Mouse (Mus musculus): ENCODE results near the gene Myom3. TPM values are rescaled to one million over a fixed set of nuclear protein-coding genes. Genes with fewer than 3 reads are reported as not detected.

The Myom3 gene
- polyA plus RNA-seq, 1 experiment from 2014 or later: 0.09 TPM

DNA sequence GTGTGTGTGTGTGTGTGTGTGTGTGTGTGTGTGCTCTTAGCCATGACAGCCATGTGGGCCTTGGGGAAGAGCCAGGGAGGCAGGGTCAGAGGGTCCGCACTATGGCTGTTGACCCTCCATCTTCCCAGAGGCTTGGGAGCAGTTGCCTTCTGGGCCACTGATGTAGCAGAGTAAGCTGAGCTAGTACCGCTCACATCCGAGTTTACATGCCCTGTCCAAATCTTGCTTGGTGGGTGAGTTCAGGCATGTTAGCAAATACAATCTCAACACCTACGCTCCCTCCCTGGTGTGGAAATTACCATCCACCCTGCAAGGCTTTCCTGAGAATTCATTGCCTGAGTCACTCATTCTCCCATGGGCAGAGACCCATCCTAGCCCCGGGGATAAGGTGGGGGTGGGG, 21.8 kb downstream of the Myom3 start:
- 93% methylated on average over 5 of the region's 5 CpGs for whole genome bisulfite sequencing
- Histone ChIP-seq H3K9me3 (replicated peaks) (no peaks in the 10 kb centered on the region), H3K4me3 (no peak overlapping the region), H3K36me3 (ENCODE audit: poor library complexity, severe bottlenecking) (no peaks in the 10 kb centered on the region), H3K27me3 (no peaks in the 10 kb centered on the region), H3K4me1 (no peaks in the 10 kb centered on the region), H3K9ac (no peak overlapping the region), H3K4me2 (no peak overlapping the region), H3K27ac (no peak overlapping the region)
- no peak for ATAC-seq

- WGBS: 88% methylated on average over 5 of the region's 5 CpGs
- no peak overlapping the region for H3K4me3 ChIP-seq
Observed at GRCm38 (mm10) chr4:135786581-135786980, 27.1 kb downstream of the Myom3 start.

DNA sequence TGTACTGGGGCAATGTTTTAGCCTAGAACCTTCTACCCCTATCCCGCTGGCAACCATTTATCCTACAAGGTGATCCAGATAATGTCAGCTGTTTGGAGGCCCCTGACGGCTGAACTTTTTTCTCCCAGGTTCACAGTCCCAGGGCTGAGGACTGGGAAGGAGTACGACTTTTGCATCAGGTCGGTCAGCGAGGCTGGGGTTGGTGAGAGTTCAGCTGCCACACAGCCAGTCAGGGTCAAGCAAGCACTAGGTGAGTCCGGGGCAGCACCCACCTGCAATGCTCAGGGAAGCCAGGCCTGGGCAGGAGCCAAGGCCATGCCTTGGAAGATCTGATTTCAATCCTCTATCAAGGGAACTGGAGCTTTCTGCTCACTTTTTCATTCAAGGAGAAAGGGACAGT, 27.8 kb downstream of the Myom3 start:
- H3K4me3 ChIP-seq: no peak overlapping the region
- WGBS: 87% methylated on average over 6 of the region's 6 CpGs
- H3K4me1 ChIP-seq: no peaks in the 10 kb centered on the region
- no peak overlapping the region for H3K9ac ChIP-seq
- H3K27ac ChIP-seq: no peak overlapping the region
- no peaks in the 10 kb centered on the region for H3K36me3 ChIP-seq (ENCODE audit: poor library complexity, severe bottlenecking)
- no peaks in the 10 kb centered on the region for H3K9me3 ChIP-seq (replicated peaks)
- ATAC-seq: no peak
- H3K27me3 ChIP-seq: no peaks in the 10 kb centered on the region
- no peak overlapping the region for H3K4me2 ChIP-seq

More at GRCm38 (mm10) chr4:135786581-135786980, 27.1 kb downstream of the Myom3 start:
- H3K4me2 ChIP-seq: no peak overlapping the region
- ATAC-seq: no peak
- H3K27me3 ChIP-seq: no peaks in the 10 kb centered on the region
- H3K9ac ChIP-seq: no peak overlapping the region
- H3K4me1 ChIP-seq: no peaks in the 10 kb centered on the region
- no peak overlapping the region for H3K27ac ChIP-seq
- no peaks in the 10 kb centered on the region for H3K9me3 ChIP-seq (replicated peaks)
- H3K36me3 ChIP-seq (ENCODE audit: poor library complexity, severe bottlenecking): no peaks in the 10 kb centered on the region

GRCm38 (mm10) chr4:135789135-135789534, 29.6 kb downstream of the Myom3 start:
- H3K27me3 ChIP-seq: no peaks in the 10 kb centered on the region
- no peak for ATAC-seq
- no peaks in the 10 kb centered on the region for H3K36me3 ChIP-seq (ENCODE audit: poor library complexity, severe bottlenecking)
- H3K4me1 ChIP-seq: no peaks in the 10 kb centered on the region
- no peak overlapping the region for H3K27ac ChIP-seq
- H3K4me3 ChIP-seq: no peak overlapping the region
- no peak overlapping the region for H3K9ac ChIP-seq
- no peaks in the 10 kb centered on the region for H3K9me3 ChIP-seq (replicated peaks)
- 78% methylated on average over 2 of the region's 2 CpGs for WGBS
- no peak overlapping the region for H3K4me2 ChIP-seq

- ATAC-seq: no peak
- Histone ChIP-seq H3K9ac (no peak overlapping the region), H3K4me1 (0 out of 2 replicates have a peak, but pooled peaks cover 1% of the 10 kb centered on the region), H3K27ac (no peak overlapping the region), H3K9me3 (replicated peaks) (no peaks in the 10 kb centered on the region), H3K27me3 (no peaks in the 10 kb centered on the region), H3K36me3 (ENCODE audit: poor library complexity, severe bottlenecking) (no peaks in the 10 kb centered on the region), H3K4me2 (no peak overlapping the region), H3K4me3 (no peak overlapping the region)
- WGBS: 93% methylated on average over 5 of the region's 5 CpGs
Observed at GRCm38 (mm10) chr4:135792821-135793220, 33.3 kb downstream of the Myom3 start.

DNA sequence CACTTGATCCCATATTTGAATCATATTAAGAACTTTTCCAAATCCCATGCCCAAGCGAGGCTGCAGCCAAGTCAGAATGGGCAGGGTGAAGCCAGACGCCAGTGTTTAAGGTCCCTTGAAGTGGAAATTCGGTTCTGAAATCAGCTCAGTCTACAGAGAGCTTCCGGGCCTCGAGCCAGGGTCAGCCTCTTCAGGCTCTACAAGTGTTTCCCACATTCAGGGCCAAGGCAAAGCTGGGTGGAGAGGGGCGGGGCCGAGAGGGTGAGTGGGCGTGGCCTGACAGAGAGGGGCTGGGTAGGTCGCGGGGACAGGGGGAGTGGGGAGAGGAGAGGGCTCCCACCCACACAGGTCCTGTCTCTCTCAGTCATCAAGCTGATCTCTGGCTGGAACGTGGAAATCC, 38.4 kb downstream of the Myom3 start:
- no peaks in the 10 kb centered on the region for H3K9me3 ChIP-seq (replicated peaks)
- H3K36me3 ChIP-seq (ENCODE audit: poor library complexity, severe bottlenecking): no peaks in the 10 kb centered on the region
- 0 out of 2 replicates have a peak, but pooled peaks cover 4% of the 10 kb centered on the region for H3K4me1 ChIP-seq
- no peak overlapping the region for H3K27ac ChIP-seq
- 26% methylated on average over 11 of the region's 11 CpGs for WGBS
- ATAC-seq: no peak
- H3K9ac ChIP-seq: no peak overlapping the region
- 0 out of 2 replicates have a peak, but pooled peaks cover 3% of the 10 kb centered on the region for H3K27me3 ChIP-seq
- H3K4me3 ChIP-seq: no peak overlapping the region
- no peak overlapping the region for H3K4me2 ChIP-seq

DNA sequence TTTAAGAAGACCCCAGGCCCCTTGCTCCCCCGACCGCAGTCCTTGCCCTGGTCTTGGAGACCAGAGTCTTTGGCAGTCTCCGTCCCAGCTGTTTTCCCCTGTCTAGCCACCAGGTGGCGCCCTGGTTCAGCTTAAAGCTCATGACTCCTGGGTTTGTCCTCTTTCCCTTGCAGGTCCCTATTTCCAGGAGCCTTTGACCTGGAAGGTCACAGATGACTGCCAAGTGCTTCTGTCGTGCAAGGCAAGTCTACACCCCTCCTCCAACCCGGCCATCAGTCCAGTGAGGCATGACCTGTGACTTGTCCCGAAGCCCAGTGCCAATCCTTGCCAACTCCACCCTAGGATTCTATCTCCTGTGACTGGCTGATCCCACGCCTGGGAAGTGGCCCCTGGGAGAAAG, 42.0 kb downstream of the Myom3 start:
- Histone ChIP-seq H3K4me3 (no peak overlapping the region), H3K9me3 (replicated peaks) (no peaks in the 10 kb centered on the region), H3K36me3 (ENCODE audit: poor library complexity, severe bottlenecking) (no peaks in the 10 kb centered on the region), H3K4me1 (0 out of 2 replicates have a peak, but pooled peaks cover 4% of the 10 kb centered on the region), H3K4me2 (no peak overlapping the region), H3K27me3 (0 out of 2 replicates have a peak, but pooled peaks cover 3% of the 10 kb centered on the region), H3K27ac (no peak overlapping the region), H3K9ac (no peak overlapping the region)
- ATAC-seq: peak; percentile 45; the same call in 1 of the 2 replicates
- 21% methylated on average over 8 of the region's 8 CpGs for WGBS

DNA sequence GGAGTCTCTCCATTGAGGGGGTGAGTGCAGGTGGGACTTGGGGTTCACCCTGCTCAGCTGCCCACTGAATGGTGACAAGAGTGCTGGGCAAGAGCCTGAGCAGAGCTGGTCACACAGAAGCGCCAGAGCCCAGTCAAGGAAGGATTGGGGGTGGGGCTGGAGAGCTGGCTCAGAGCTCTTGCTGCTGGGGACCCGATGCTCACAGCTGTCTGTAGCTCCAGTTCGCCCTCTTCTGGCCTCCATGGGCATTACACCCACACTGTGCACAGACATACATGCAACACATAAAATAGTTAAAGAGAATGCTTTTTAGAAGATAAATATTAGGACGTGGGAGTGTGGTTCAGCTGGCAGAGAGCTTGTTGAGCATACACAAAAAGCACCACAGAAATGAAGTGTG, 43.8 kb downstream of the Myom3 start:
- Histone ChIP-seq H3K4me1 (no peaks in the 10 kb centered on the region), H3K9ac (no peak overlapping the region), H3K9me3 (replicated peaks) (no peaks in the 10 kb centered on the region; the same call in 1 of the 2 replicates), H3K4me3 (no peak overlapping the region), H3K36me3 (ENCODE audit: poor library complexity, severe bottlenecking) (no peaks in the 10 kb centered on the region), H3K27me3 (0 out of 2 replicates have a peak, but pooled peaks cover 3% of the 10 kb centered on the region), H3K4me2 (no peak overlapping the region), H3K27ac (no peak overlapping the region)
- 59% methylated on average over 4 of the region's 4 CpGs for WGBS
- ATAC-seq: no peak

DNA sequence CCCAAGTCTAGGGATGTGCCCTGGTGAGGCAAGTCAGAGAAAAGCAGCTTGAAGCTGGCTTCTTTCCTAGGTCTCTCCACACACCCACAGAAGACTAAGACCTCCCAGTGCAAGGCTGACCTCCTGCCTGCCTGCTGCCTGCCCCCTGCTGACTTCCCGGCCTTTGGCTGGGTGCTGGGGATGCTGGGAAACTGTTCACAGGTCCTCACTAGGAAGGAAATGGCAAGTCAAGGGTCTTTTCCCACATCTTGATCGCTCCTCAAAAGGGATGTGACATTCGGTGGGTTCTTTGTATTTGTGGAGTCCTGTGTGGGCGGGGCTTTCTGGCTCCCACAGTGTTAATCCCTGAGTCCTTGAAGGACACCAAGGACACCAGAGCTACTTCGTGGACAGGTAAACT, 44.7 kb downstream of the Myom3 start:
- 79% methylated on average over 5 of the region's 5 CpGs for WGBS
- Histone ChIP-seq H3K9me3 (replicated peaks) (no peaks in the 10 kb centered on the region; the same call in 1 of the 2 replicates), H3K27ac (no peak overlapping the region), H3K9ac (no peak overlapping the region), H3K4me3 (no peak overlapping the region), H3K4me1 (no peaks in the 10 kb centered on the region), H3K4me2 (no peak overlapping the region), H3K27me3 (0 out of 2 replicates have a peak, but pooled peaks cover 3% of the 10 kb centered on the region), H3K36me3 (ENCODE audit: poor library complexity, severe bottlenecking) (no peaks in the 10 kb centered on the region)
- no peak for ATAC-seq

DNA sequence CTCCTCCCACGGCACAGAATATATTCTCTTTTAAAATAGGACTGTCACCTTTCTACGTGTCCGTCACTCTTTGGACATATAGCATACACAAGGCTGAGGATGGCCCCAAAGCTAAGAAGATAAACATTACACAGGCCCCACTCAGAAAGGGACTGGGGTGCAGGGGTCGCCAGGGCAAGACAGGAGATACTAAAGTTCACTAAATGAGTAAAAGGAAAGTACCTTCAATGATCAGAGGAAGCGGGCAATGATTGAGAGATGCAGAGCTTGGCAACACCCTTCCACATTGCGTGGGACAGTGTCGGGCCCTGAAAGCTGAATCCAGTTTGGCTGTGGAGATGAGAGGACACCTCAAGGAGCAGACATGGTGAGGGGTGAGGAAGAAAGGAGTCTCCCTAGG, 55.4 kb downstream of the Myom3 start:
- Histone ChIP-seq H3K4me1 (no peaks in the 10 kb centered on the region), H3K9ac (no peak overlapping the region), H3K27me3 (no peaks in the 10 kb centered on the region), H3K36me3 (ENCODE audit: poor library complexity, severe bottlenecking) (no peaks in the 10 kb centered on the region), H3K9me3 (replicated peaks) (0 out of 2 replicates have a peak, but pooled peaks cover 3% of the 10 kb centered on the region), H3K4me3 (no peak overlapping the region), H3K27ac (no peak overlapping the region), H3K4me2 (no peak overlapping the region)
- WGBS: 77% methylated on average over 7 of the region's 7 CpGs
- no peak for ATAC-seq

DNA sequence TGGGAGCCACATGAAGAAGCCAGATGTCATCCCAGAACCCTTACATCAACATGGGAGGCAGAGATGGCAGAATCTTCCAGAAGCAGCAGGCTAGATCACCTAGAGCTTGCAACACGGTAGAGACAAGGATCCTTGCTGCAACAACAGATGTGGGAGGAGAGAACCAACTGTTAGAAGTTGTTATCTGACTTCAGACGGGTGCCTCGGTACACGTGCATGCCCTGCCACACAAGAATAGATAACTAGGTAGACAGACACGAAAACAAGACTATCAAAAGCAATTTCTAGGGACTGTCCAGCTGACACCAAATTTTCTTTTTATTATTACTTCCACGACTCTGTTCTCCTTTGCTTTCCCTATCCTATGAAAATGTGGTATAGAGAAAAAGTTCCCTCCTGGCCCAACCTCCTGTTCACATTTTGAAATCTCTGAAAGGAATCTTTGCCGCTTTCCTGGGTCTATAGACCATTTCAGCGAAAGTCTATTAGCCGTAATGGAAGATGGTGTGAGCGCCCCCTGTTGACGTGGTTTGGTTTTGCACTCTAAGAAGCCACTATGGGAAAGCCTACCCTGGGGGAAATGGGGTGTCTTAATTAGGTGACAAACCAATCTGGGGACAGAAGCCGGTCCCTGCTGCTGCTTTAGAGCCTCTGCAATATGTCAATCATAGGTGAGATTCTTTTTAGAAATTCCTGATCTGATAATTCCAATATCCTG, 57.5 kb downstream of the Myom3 start:
- 43% methylated on average over 12 of the region's 12 CpGs for WGBS

GRCm38 (mm10) chr4:135818366-135818765, 58.9 kb downstream of the Myom3 start:
- no peaks in the 10 kb centered on the region for H3K27me3 ChIP-seq
- no peak overlapping the region for H3K27ac ChIP-seq
- H3K9ac ChIP-seq: no peak overlapping the region
- H3K4me2 ChIP-seq: no peak overlapping the region
- no peak for ATAC-seq
- WGBS: 74% methylated on average over 3 of the region's 3 CpGs
- 0 out of 2 replicates have a peak, but pooled peaks cover 3% of the 10 kb centered on the region for H3K9me3 ChIP-seq (replicated peaks)
- no peak overlapping the region for H3K4me3 ChIP-seq
- no peaks in the 10 kb centered on the region for H3K4me1 ChIP-seq
- no peaks in the 10 kb centered on the region for H3K36me3 ChIP-seq (ENCODE audit: poor library complexity, severe bottlenecking)

More for the DNA sequence above, 57.5 kb downstream of the Myom3 start:
- Histone ChIP-seq H3K9me3 (replicated peaks) (0 out of 2 replicates have a peak, but pooled peaks cover 3% of the 10 kb centered on the region), H3K4me1 (no peaks in the 10 kb centered on the region), H3K27ac (no peak overlapping the region), H3K4me2 (no peak overlapping the region), H3K9ac (no peak overlapping the region), H3K36me3 (ENCODE audit: poor library complexity, severe bottlenecking) (no peaks in the 10 kb centered on the region), H3K27me3 (no peaks in the 10 kb centered on the region), H3K4me3 (no peak overlapping the region)
- no peak for ATAC-seq
